Mouse (Mus musculus): ENCODE results near the gene Map4k4. TPM values are rescaled to one million over a fixed set of nuclear protein-coding genes. Genes with fewer than 3 reads are reported as not detected.

The Map4k4 gene
- polyA plus RNA-seq, 1 experiment from 2014 or later, result 23.7 TPM

DNA sequence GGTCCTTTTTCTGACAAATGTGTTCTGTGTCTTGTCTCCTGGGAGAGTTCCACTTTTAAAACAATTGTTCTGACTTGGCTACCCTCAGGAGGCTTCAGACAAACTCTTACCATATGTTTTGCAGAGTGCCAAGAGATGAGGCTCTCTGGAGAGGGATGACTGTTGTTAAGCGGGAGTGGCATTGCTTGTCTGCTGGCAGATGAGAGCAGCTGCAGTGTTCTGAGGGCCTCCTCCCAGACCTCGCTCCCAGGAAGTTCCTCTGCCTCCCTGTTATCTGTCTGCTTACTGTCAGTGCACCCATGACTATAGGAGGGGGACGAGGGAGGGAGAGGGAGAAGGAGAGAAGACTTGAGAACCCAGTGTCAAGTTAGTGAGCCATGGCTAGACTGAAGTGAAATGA, 64.7 kb downstream of the Map4k4 start:
- Histone ChIP-seq H3K9ac (ENCODE audit: low read depth, low read length) (no peak overlapping the region), H3K36me3 (ENCODE audit: control insufficient read depth, insufficient read depth, low read length) (peaks cover 3% of the 10 kb centered on the region), H3K9me3 (replicated peaks; ENCODE audit: control insufficient read depth, low read length) (no peaks in the 10 kb centered on the region), H3K4me3 (ENCODE audit: low read depth, low read length) (no peak overlapping the region), H3K4me1 (ENCODE audit: control insufficient read depth, insufficient read depth, low read length) (peaks cover 23% of the 10 kb centered on the region), H3K27ac (ENCODE audit: low read depth, low read length) (no peak overlapping the region), H3K27me3 (ENCODE audit: control insufficient read depth, insufficient read depth, low read length) (no peaks in the 10 kb centered on the region), H3K4me2 (no peak overlapping the region)
- WGBS (ENCODE audit: insufficient replicate concordance), result 41% methylated on average over 3 of the region's 3 CpGs
- no peak for ATAC-seq (replicated peaks; ENCODE audit: insufficient number of reproducible peaks, low FRiP score, low TSS enrichment)

DNA sequence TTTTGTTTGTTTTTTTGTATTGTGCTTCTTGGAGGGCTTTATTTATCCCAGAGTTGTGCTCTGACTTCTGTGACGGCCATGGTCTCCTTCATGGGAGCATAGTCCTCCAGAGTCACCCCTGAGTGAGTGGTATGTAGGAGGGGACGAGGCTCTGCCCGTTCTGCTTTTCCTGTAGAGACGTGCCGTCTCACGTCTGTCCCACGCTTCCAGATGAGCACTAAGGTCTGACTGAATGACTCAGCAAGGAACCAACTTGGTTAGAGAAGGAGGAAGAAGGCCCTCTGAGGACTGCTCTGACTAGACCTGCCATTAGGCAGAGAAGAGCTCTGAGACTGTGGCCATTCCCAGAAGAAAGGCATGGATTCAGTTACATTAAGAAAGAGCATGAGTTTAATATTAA, 68.3 kb downstream of the Map4k4 start:
- H3K4me1 ChIP-seq (ENCODE audit: control insufficient read depth, insufficient read depth, low read length), result peaks cover 9% of the 10 kb centered on the region; the same call in 1 of the 2 replicates
- no peaks in the 10 kb centered on the region for H3K27me3 ChIP-seq (ENCODE audit: control insufficient read depth, insufficient read depth, low read length)
- 0 out of 2 replicates have a peak, but pooled peaks cover 2% of the 10 kb centered on the region for H3K36me3 ChIP-seq (ENCODE audit: control insufficient read depth, insufficient read depth, low read length)
- H3K27ac ChIP-seq (ENCODE audit: low read depth, low read length), result no peak overlapping the region
- ATAC-seq (replicated peaks; ENCODE audit: insufficient number of reproducible peaks, low FRiP score, low TSS enrichment), result no peak
- H3K4me2 ChIP-seq, result no peak overlapping the region
- H3K9me3 ChIP-seq (replicated peaks; ENCODE audit: control insufficient read depth, low read length), result no peaks in the 10 kb centered on the region
- no peak overlapping the region for H3K4me3 ChIP-seq (ENCODE audit: low read depth, low read length)
- WGBS (ENCODE audit: insufficient replicate concordance), result 47% methylated on average over 7 of the region's 7 CpGs
- no peak overlapping the region for H3K9ac ChIP-seq (ENCODE audit: low read depth, low read length)

DNA sequence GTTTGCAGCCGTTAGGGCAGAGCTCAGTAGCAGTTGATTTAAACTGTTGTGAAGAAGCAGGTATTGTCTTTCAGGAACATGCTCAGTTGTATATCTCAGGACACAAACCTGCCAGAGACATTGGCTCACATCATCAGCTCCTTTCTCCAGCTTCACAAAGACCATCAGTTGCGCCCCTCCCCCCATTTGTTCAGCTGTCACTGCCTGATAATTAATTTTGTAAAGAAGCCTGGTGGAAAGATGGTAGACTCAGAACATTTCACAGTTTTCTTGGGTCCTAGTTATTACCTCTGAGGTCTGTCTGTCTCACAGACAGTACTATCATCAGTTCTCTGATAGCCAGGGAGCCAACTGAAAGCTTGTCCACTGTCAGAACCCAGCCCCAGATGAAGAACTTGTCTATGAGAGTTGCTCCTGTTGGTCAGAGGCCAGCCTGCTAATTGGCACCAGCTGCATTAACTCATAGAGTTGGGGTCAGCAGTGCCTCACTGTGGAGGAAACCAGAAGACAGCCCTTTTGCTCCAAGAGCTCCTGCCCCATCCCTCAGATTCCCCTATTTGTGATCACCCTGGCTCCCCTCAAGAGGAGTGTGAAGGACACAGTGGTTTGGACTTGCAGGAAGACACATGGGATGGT, 69.2 kb downstream of the Map4k4 start:
- H3K4me1 ChIP-seq (ENCODE audit: control insufficient read depth, insufficient read depth, low read length), result peaks cover 9% of the 10 kb centered on the region; the same call in 1 of the 2 replicates
- peaks cover 7% of the 10 kb centered on the region; the same call in 1 of the 2 replicates for H3K36me3 ChIP-seq (ENCODE audit: control insufficient read depth, insufficient read depth, low read length)
- no peaks in the 10 kb centered on the region for H3K27me3 ChIP-seq (ENCODE audit: control insufficient read depth, insufficient read depth, low read length)
- no peak overlapping the region for H3K9ac ChIP-seq (ENCODE audit: low read depth, low read length)
- H3K9me3 ChIP-seq (replicated peaks; ENCODE audit: control insufficient read depth, low read length), result no peaks in the 10 kb centered on the region
- ATAC-seq (replicated peaks; ENCODE audit: insufficient number of reproducible peaks, low FRiP score, low TSS enrichment), result no peak
- no peak overlapping the region for H3K4me2 ChIP-seq
- 67% methylated on average over 2 of the region's 2 CpGs for WGBS (ENCODE audit: insufficient replicate concordance)
- H3K27ac ChIP-seq (ENCODE audit: low read depth, low read length), result no peak overlapping the region
- no peak overlapping the region for H3K4me3 ChIP-seq (ENCODE audit: low read depth, low read length)

DNA sequence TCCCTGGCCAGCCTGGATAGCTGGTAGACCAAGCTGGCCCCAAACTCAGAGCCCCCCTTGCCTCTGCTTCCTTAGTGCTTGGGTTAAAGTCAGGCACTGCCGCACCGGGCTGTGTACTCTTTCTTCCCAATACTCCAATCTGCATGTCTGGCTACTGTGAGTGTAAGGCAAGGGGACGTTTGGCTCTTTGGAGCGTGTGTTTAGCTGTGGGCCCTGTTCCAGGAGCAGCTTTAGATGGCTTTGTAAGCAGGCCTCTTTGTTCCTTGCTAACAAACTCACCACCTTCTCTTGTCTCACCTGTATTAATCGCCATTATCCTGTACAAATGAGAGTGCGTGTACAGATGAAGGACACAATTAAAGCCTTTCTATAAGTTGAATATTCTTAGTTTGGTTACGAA, 71.7 kb downstream of the Map4k4 start:
- Histone ChIP-seq H3K27me3 (ENCODE audit: control insufficient read depth, insufficient read depth, low read length) (no peaks in the 10 kb centered on the region), H3K36me3 (ENCODE audit: control insufficient read depth, insufficient read depth, low read length) (peaks cover 12% of the 10 kb centered on the region), H3K9ac (ENCODE audit: low read depth, low read length) (no peak overlapping the region), H3K9me3 (replicated peaks; ENCODE audit: control insufficient read depth, low read length) (no peaks in the 10 kb centered on the region), H3K4me3 (ENCODE audit: low read depth, low read length) (no peak overlapping the region), H3K27ac (ENCODE audit: low read depth, low read length) (no peak overlapping the region), H3K4me2 (no peak overlapping the region), H3K4me1 (ENCODE audit: control insufficient read depth, insufficient read depth, low read length) (peaks cover 4% of the 10 kb centered on the region; the same call in 1 of the 2 replicates)
- ATAC-seq (replicated peaks; ENCODE audit: insufficient number of reproducible peaks, low FRiP score, low TSS enrichment), result no peak
- 80% methylated on average over 7 of the region's 7 CpGs for WGBS (ENCODE audit: insufficient replicate concordance)

DNA sequence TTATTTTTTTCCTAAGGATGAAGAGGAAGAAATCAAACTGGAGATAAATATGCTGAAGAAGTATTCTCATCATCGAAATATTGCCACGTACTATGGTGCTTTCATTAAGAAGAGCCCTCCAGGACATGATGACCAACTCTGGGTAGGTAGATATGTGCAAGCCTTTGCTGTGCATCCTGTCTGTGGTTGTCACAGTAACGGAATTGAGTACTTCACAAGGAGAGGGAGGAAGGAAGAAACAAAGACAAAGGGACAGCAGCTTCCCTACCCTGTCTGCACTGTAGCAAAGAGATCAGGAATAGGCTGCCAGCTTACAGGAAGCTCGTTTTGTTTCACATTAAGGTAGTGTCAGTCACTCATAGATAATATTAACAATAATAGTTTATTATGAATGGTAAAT, 73.2 kb downstream of the Map4k4 start:
- H3K4me3 ChIP-seq (ENCODE audit: low read depth, low read length), result no peak overlapping the region
- H3K36me3 ChIP-seq (ENCODE audit: control insufficient read depth, insufficient read depth, low read length), result peaks cover 12% of the 10 kb centered on the region
- H3K9ac ChIP-seq (ENCODE audit: low read depth, low read length), result no peak overlapping the region
- H3K27me3 ChIP-seq (ENCODE audit: control insufficient read depth, insufficient read depth, low read length), result no peaks in the 10 kb centered on the region
- no peak overlapping the region for H3K4me2 ChIP-seq
- no peaks in the 10 kb centered on the region for H3K9me3 ChIP-seq (replicated peaks; ENCODE audit: control insufficient read depth, low read length)
- no peak overlapping the region for H3K27ac ChIP-seq (ENCODE audit: low read depth, low read length)
- ATAC-seq (replicated peaks; ENCODE audit: insufficient number of reproducible peaks, low FRiP score, low TSS enrichment), result no peak
- peaks cover 4% of the 10 kb centered on the region; the same call in 1 of the 2 replicates for H3K4me1 ChIP-seq (ENCODE audit: control insufficient read depth, insufficient read depth, low read length)
- 76% methylated on average over 4 of the region's 4 CpGs for WGBS (ENCODE audit: insufficient replicate concordance)

DNA sequence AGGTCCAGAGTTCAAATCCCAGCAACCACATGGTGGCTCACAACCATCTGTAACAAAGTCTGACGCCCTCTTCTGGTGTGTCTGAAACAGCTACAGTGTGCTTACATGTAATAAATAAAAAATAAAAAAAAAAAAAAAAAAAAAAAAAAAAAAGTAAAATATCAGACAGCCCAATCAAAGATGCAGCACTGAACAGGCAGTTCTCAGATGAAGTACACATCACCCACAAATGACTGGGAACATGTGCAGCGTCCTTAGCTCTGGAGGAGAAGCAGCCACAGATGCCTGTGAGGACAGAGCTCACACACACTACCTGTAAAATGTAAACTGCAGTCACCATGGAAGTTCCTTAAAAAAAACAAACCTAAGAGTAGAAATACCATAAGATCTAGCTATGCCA, 74.3 kb downstream of the Map4k4 start:
- no peak overlapping the region for H3K27ac ChIP-seq (ENCODE audit: low read depth, low read length)
- no peaks in the 10 kb centered on the region for H3K4me1 ChIP-seq (ENCODE audit: control insufficient read depth, insufficient read depth, low read length)
- no peaks in the 10 kb centered on the region for H3K9me3 ChIP-seq (replicated peaks; ENCODE audit: control insufficient read depth, low read length)
- no peaks in the 10 kb centered on the region for H3K27me3 ChIP-seq (ENCODE audit: control insufficient read depth, insufficient read depth, low read length)
- ATAC-seq (replicated peaks; ENCODE audit: insufficient number of reproducible peaks, low FRiP score, low TSS enrichment), result no peak
- H3K4me2 ChIP-seq, result no peak overlapping the region
- H3K9ac ChIP-seq (ENCODE audit: low read depth, low read length), result no peak overlapping the region
- WGBS (ENCODE audit: insufficient replicate concordance), result 79% methylated on average over 2 of the region's 2 CpGs
- no peak overlapping the region for H3K4me3 ChIP-seq (ENCODE audit: low read depth, low read length)
- H3K36me3 ChIP-seq (ENCODE audit: control insufficient read depth, insufficient read depth, low read length), result peaks cover 12% of the 10 kb centered on the region

DNA sequence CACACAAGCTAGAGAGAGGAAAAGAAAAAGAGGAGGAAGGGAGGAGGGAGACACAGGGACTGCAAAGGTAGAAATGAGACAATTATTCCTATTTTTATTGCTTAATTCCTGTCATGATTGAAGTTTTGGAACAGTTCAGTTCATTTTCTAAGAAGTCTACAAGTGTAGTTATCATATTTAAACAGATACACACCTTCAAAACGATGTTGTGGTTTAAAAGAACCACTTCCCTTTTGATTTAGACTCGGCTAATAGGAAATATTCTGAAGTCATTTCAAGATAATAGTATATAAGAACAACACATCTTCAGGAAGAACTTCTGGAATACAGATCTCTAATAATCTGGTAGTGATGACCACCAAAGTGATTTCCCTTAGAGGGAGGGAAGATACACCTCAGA, 75.4 kb downstream of the Map4k4 start:
- H3K27me3 ChIP-seq (ENCODE audit: control insufficient read depth, insufficient read depth, low read length), result no peaks in the 10 kb centered on the region
- ATAC-seq (replicated peaks; ENCODE audit: insufficient number of reproducible peaks, low FRiP score, low TSS enrichment), result no peak
- H3K9ac ChIP-seq (ENCODE audit: low read depth, low read length), result no peak overlapping the region
- no peak overlapping the region for H3K27ac ChIP-seq (ENCODE audit: low read depth, low read length)
- no peaks in the 10 kb centered on the region; the same call in 1 of the 2 replicates for H3K4me1 ChIP-seq (ENCODE audit: control insufficient read depth, insufficient read depth, low read length)
- no peak overlapping the region for H3K4me3 ChIP-seq (ENCODE audit: low read depth, low read length)
- H3K36me3 ChIP-seq (ENCODE audit: control insufficient read depth, insufficient read depth, low read length), result peaks cover 13% of the 10 kb centered on the region
- 69% methylated on average over 2 of the region's 2 CpGs for WGBS (ENCODE audit: insufficient replicate concordance)
- H3K9me3 ChIP-seq (replicated peaks; ENCODE audit: control insufficient read depth, low read length), result no peaks in the 10 kb centered on the region
- H3K4me2 ChIP-seq, result no peak overlapping the region

DNA sequence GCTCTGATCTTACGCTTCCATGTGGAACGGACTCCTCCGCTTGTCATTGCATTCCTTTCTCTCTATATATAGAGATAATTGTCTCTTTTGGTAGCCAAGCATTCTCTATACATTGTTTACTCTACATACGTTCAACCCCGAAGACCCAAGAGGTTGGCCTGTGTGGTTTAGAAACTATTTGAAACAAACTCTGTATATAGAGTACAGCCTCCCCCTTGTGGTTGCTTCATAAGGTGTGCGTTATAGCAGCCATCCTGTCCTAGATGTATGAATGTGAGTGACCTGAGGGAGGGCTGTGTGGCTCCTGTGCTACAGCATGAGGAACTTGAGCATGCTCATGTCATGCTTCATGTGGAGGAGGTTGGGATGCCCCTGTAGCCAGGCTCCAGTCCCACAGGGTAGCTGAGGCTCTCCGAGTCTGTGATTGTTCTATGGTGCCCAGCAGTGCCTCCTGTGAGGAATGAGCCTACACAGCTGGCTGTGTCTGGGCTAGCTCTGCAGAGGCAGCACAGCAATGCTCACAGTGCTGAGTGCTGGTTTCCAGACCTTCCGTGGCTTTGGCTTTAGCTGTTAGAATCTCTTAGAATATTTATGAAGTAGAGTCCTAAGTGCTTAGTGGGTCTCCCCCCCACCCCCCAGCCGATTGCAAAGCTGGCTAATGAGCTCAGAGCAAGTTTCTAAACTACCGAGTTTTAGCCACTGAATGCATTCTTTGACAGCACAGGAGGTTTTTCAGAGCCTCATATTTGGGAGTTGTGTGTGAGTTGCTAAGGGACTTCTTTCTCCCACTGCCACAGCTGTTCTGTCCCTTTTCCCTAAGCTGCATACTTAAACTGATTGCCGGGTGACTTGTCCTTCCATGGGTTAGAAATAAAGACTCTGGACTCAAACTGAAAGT, 76.4 kb downstream of the Map4k4 start:
- Histone ChIP-seq H3K27ac (ENCODE audit: low read depth, low read length) (no peak overlapping the region), H3K36me3 (ENCODE audit: control insufficient read depth, insufficient read depth, low read length) (peaks cover 15% of the 10 kb centered on the region), H3K4me2 (no peak overlapping the region), H3K4me3 (ENCODE audit: low read depth, low read length) (no peak overlapping the region), H3K4me1 (ENCODE audit: control insufficient read depth, insufficient read depth, low read length) (no peaks in the 10 kb centered on the region; the same call in 1 of the 2 replicates), H3K9me3 (replicated peaks; ENCODE audit: control insufficient read depth, low read length) (no peaks in the 10 kb centered on the region), H3K27me3 (ENCODE audit: control insufficient read depth, insufficient read depth, low read length) (no peaks in the 10 kb centered on the region), H3K9ac (ENCODE audit: low read depth, low read length) (no peak overlapping the region)
- ATAC-seq (replicated peaks; ENCODE audit: insufficient number of reproducible peaks, low FRiP score, low TSS enrichment), result no peak
- WGBS (ENCODE audit: insufficient replicate concordance), result 81% methylated on average over 11 of the region's 11 CpGs
